Mouse (Mus musculus): ENCODE measurements at regions not wholly inside any gene's neighbourhood (a gene's known extent, or its start where the extent isn't known, plus 50 kb on each side); places are given as distances from the start of the nearest gene placed in this dataset.
A peak's percentile ranks its signal among the peaks of the same experiment; 100 is the strongest.

GRCm38 (mm10) chr10:97966931-97967330 is 240.4 kb upstream of the C030005K15Rik start:
- 72% methylated on average over 2 of the region's 2 CpGs for WGBS
- no peaks in the 10 kb centered on the region for H3K4me1 ChIP-seq
- H3K27me3 ChIP-seq (ENCODE audit: poor library complexity, severe bottlenecking): no peaks in the 10 kb centered on the region
- no peak overlapping the region for H3K4me3 ChIP-seq
- no peak overlapping the region for H3K27ac ChIP-seq
- H3K9me3 ChIP-seq: no peaks in the 10 kb centered on the region
- no peak for DNase-seq (ENCODE audit: extremely low spot score, low spot score)
- H3K36me3 ChIP-seq (replicated peaks): no peaks in the 10 kb centered on the region

DNA sequence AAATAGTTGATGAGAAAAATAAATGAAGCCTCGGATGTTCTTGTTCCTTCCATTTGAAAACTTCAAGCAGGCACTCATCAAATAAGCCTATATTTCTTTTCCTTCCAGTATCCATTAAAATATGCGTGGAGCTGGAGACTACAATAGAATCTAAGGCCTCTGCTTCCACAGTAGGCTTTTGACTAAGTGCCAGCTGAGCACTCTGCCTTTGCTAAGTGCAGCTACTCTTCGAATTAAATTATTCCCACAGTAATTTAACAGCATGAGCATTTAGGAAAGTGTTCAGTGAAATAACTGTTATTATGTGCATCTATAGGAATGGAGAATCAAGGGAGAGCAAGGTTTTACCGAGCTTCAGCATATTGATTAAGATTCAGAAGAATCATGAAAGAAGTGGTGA is 280.5 kb upstream of the C030005K15Rik start:
- H3K27me3 ChIP-seq (ENCODE audit: poor library complexity, severe bottlenecking): no peaks in the 10 kb centered on the region
- no peaks in the 10 kb centered on the region for H3K9me3 ChIP-seq
- DNase-seq (ENCODE audit: extremely low spot score, low spot score): no peak
- no peaks in the 10 kb centered on the region for H3K36me3 ChIP-seq (replicated peaks)
- peaks cover 5% of the 10 kb centered on the region for H3K4me1 ChIP-seq
- no peak overlapping the region for H3K4me3 ChIP-seq
- 64% methylated on average over 4 of the region's 4 CpGs for WGBS
- H3K27ac ChIP-seq: no peak overlapping the region

DNA sequence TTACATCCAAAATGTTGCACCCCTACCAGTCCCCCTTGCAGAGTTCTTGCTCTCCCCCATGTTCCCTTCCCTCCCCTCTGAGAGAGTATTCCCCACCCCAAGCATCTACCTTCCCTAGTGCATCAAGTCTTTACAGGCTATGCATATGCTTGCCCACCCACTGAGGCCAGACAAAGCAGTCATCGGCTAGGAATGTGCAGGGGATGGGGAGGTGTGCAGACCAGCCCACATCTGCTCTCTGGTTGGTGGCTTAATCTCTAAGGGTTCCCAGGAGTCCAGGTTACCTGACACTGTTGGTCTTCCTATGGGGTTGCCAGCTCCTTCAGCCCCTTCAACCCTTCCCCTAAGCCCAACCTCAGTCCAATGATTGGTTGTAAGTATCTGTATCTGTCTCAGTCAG is 281.8 kb upstream of the C030005K15Rik start:
- Histone ChIP-seq H3K4me3 (no peak overlapping the region), H3K27me3 (ENCODE audit: poor library complexity, severe bottlenecking) (no peaks in the 10 kb centered on the region), H3K27ac (no peak overlapping the region), H3K9me3 (no peaks in the 10 kb centered on the region), H3K36me3 (replicated peaks) (no peaks in the 10 kb centered on the region), H3K4me1 (peaks cover 5% of the 10 kb centered on the region)
- 13% methylated on average over 1 of the region's 1 CpGs for WGBS
- DNase-seq (ENCODE audit: extremely low spot score, low spot score): peak; percentile 16

- no peak for DNase-seq (ENCODE audit: extremely low spot score, low spot score)
- 88% methylated on average over 2 of the region's 2 CpGs for WGBS
- H3K27me3 ChIP-seq (ENCODE audit: poor library complexity, severe bottlenecking): no peaks in the 10 kb centered on the region
- no peaks in the 10 kb centered on the region for H3K36me3 ChIP-seq (replicated peaks)
- peaks cover 5% of the 10 kb centered on the region for H3K4me1 ChIP-seq
- H3K4me3 ChIP-seq: no peak overlapping the region
- H3K27ac ChIP-seq: no peak overlapping the region
- H3K9me3 ChIP-seq: no peaks in the 10 kb centered on the region
Observed at GRCm38 (mm10) chr10:98012916-98013315, 286.4 kb upstream of the C030005K15Rik start.

DNA sequence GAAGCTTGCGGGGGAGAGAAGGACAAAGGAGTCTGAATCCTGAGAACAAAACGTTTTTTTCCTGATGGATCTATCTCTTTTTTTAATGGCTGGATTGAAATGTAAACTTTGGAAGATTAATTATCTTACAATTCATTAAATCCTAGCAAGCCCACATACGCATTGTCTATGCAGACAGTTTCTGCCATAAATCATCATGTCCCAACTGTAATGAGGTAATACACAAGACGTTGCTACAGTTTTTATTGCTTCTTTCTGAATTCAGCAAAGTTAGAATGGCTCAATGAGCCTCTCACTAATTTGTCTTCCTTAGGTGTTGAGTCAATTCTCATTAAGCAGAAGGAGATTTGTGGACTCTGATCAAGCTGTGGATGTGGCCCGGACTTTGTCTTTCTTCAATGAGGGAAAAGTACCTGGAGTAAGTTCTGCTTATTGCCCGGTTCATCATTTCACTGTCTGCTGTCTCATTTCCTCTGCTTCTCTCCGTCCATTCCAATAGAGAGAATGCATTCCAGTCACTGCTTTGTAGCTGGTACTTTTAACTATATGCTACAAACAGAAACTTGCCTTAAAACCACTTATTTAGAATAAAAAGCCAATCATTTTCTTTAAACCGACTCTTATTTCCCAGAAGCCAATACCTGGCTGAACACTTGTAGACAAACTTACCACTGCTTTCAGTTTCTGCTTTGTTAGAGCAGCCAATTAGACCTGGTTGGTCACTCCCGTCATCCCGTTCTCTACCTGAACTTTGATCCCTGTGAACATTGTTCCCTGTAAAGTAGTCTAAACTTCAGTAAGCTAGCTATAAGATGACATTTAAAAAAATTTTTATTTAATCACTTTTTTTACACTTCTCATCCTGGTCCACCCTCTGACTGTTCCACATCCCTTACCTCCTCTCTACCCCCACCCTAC is 288.7 kb upstream of the C030005K15Rik start:
- DNase-seq (ENCODE audit: extremely low spot score, low spot score): no peak
- Histone ChIP-seq H3K4me1 (no peaks in the 10 kb centered on the region), H3K27me3 (ENCODE audit: poor library complexity, severe bottlenecking) (no peaks in the 10 kb centered on the region), H3K9me3 (no peaks in the 10 kb centered on the region), H3K36me3 (replicated peaks) (no peaks in the 10 kb centered on the region), H3K27ac (no peak overlapping the region), H3K4me3 (no peak overlapping the region)
- 87% methylated on average over 10 of the region's 10 CpGs for WGBS

DNA sequence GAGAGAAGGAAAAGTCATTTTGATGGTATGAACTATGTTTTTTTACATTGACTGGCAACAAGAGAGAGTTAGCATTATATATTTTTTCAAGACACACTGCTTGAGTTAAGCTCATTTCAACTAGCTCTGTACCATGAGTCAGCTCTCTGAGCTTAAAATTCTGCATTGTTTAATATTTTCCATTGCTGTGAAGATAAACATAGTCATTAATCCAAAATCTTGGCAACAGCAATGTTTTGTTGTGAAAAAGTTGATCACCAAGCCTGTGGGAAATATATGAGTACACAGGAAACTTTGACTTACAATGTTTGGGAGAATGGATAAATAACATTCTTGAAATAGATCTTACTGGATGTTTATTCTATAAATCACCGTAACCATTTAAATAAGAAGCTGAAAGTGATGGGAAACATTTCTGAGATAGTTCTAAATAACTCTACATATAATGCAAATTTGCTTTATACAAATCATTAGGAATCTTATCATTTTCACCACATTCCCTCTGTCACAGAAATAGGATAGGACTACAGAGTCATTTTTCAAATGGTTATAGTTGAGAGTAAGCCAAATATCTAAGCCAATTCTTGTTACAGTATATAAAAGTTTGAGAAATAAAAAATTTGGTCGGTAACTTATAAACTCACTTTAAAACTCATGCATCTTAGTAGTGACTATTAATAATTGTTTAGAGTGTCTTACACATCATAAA is 290.2 kb upstream of the C030005K15Rik start:
- 94% methylated on average over 2 of the region's 2 CpGs for WGBS
- no peaks in the 10 kb centered on the region for H3K27me3 ChIP-seq (ENCODE audit: poor library complexity, severe bottlenecking)
- no peaks in the 10 kb centered on the region for H3K36me3 ChIP-seq (replicated peaks)
- no peaks in the 10 kb centered on the region for H3K4me1 ChIP-seq
- H3K27ac ChIP-seq: no peak overlapping the region
- H3K4me3 ChIP-seq: no peak overlapping the region
- no peak for DNase-seq (ENCODE audit: extremely low spot score, low spot score)
- no peaks in the 10 kb centered on the region for H3K9me3 ChIP-seq

DNA sequence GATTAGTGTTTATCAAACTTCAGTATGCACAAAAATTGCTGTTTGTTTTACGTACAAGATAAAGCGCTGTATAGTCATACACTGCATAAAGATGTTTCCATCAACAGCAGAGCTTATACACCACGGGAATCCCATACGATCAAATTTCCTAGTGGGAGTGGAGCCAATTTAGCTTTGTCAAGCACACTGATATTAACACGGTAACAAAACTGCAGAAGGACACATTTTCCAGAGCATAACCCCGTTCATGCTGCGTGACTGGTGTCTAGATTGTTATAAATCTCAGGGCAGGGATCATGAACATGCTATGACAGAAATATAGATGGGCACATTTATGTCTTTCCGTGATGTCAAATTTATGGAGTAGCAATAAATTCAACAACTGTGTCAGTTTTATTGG is 302.6 kb upstream of the C030005K15Rik start:
- no peaks in the 10 kb centered on the region for H3K9me3 ChIP-seq
- H3K27ac ChIP-seq: no peak overlapping the region
- H3K4me1 ChIP-seq: no peaks in the 10 kb centered on the region
- no peak overlapping the region for H3K4me3 ChIP-seq
- H3K36me3 ChIP-seq (replicated peaks): no peaks in the 10 kb centered on the region
- DNase-seq (ENCODE audit: extremely low spot score, low spot score): no peak
- 90% methylated on average over 8 of the region's 8 CpGs for WGBS
- no peaks in the 10 kb centered on the region for H3K27me3 ChIP-seq (ENCODE audit: poor library complexity, severe bottlenecking)

DNA sequence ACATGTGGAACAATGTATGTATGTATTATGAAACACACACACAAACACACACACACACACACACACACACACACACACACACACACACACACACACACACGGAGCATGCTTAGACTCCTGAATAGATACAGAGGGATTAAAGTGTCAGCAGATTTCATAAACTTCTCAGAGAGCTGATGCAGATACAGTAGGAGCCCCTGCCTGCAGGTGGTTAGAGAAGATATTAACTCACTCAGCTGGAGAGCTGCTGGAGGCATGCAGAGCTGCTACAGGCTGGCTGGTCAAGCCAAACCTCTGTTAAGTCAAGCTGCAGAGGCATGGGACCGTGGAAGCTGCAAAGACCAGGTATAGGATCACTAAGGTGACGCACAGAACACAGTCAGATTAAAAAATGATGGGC is 303.1 kb upstream of the C030005K15Rik start:
- no peaks in the 10 kb centered on the region for H3K4me1 ChIP-seq
- H3K27me3 ChIP-seq (ENCODE audit: poor library complexity, severe bottlenecking): no peaks in the 10 kb centered on the region
- no peaks in the 10 kb centered on the region for H3K36me3 ChIP-seq (replicated peaks)
- no peak overlapping the region for H3K4me3 ChIP-seq
- WGBS: 71% methylated on average over 3 of the region's 3 CpGs
- DNase-seq (ENCODE audit: extremely low spot score, low spot score): no peak
- no peaks in the 10 kb centered on the region for H3K9me3 ChIP-seq
- no peak overlapping the region for H3K27ac ChIP-seq

GRCm38 (mm10) chr10:98032661-98033060 is 306.1 kb upstream of the C030005K15Rik start:
- Histone ChIP-seq H3K4me3 (no peak overlapping the region), H3K9me3 (no peaks in the 10 kb centered on the region), H3K27me3 (ENCODE audit: poor library complexity, severe bottlenecking) (no peaks in the 10 kb centered on the region), H3K27ac (no peak overlapping the region), H3K36me3 (replicated peaks) (no peaks in the 10 kb centered on the region), H3K4me1 (no peaks in the 10 kb centered on the region)
- no peak for DNase-seq (ENCODE audit: extremely low spot score, low spot score)
- 94% methylated on average over 1 of the region's 1 CpGs for WGBS

- DNase-seq (ENCODE audit: extremely low spot score, low spot score): no peak
- Histone ChIP-seq H3K4me3 (no peak overlapping the region), H3K27me3 (ENCODE audit: poor library complexity, severe bottlenecking) (no peaks in the 10 kb centered on the region), H3K9me3 (no peaks in the 10 kb centered on the region), H3K4me1 (no peaks in the 10 kb centered on the region), H3K36me3 (replicated peaks) (no peaks in the 10 kb centered on the region), H3K27ac (no peak overlapping the region)
- 63% methylated on average over 4 of the region's 4 CpGs for WGBS
Observed at GRCm38 (mm10) chr10:98041766-98042165, 315.2 kb upstream of the C030005K15Rik start.

GRCm38 (mm10) chr10:98043873-98044272 is 317.3 kb upstream of the C030005K15Rik start:
- DNase-seq (ENCODE audit: extremely low spot score, low spot score): no peak
- H3K4me3 ChIP-seq: no peak overlapping the region
- H3K36me3 ChIP-seq (replicated peaks): no peaks in the 10 kb centered on the region
- H3K9me3 ChIP-seq: no peaks in the 10 kb centered on the region
- no peaks in the 10 kb centered on the region for H3K4me1 ChIP-seq
- WGBS: 89% methylated on average over 2 of the region's 2 CpGs
- no peak overlapping the region for H3K27ac ChIP-seq
- no peaks in the 10 kb centered on the region for H3K27me3 ChIP-seq (ENCODE audit: poor library complexity, severe bottlenecking)

DNA sequence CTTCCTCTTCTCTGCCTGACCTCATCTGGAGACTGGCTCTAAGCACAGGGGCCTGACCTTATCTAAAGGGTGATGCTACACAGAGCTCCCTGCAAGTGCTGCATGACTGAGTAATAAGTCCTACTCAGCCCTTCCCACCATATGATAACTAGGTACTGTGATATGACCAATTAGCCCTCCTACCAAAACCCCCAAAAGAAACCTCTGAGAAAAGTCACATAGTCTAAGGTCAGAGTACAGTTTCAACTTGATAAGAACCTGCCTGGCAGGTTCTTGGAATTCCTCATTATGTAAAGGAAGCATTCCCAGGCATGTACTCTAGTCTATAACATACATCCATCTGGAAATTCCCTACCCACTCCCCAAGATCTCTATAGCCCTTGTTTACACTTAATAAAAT is 318.0 kb upstream of the C030005K15Rik start:
- H3K27ac ChIP-seq: no peak overlapping the region
- no peaks in the 10 kb centered on the region for H3K9me3 ChIP-seq
- DNase-seq (ENCODE audit: extremely low spot score, low spot score): no peak
- H3K36me3 ChIP-seq (replicated peaks): no peaks in the 10 kb centered on the region
- H3K4me1 ChIP-seq: no peaks in the 10 kb centered on the region
- H3K27me3 ChIP-seq (ENCODE audit: poor library complexity, severe bottlenecking): no peaks in the 10 kb centered on the region
- H3K4me3 ChIP-seq: no peak overlapping the region

- WGBS: 82% methylated on average over 2 of the region's 2 CpGs
- Histone ChIP-seq H3K9me3 (no peaks in the 10 kb centered on the region), H3K4me1 (no peaks in the 10 kb centered on the region), H3K36me3 (replicated peaks) (no peaks in the 10 kb centered on the region), H3K4me3 (no peak overlapping the region), H3K27ac (no peak overlapping the region), H3K27me3 (ENCODE audit: poor library complexity, severe bottlenecking) (no peaks in the 10 kb centered on the region)
- no peak for DNase-seq (ENCODE audit: extremely low spot score, low spot score)
Observed at GRCm38 (mm10) chr10:98073432-98073831, 346.9 kb upstream of the C030005K15Rik start.

All from forebrain, embryonic 10.5 days (tissue).